Mouse (Mus musculus): Measurements from ENCODE around the gene Ndc80. TPM values are rescaled to one million over a fixed set of nuclear protein-coding genes. Genes with fewer than 3 reads are reported as not detected.

Gene Ndc80
- 0.27 and 0.36 TPM in 2 replicates for polyA plus RNA-seq (2012; rRNA removed)

DNA sequence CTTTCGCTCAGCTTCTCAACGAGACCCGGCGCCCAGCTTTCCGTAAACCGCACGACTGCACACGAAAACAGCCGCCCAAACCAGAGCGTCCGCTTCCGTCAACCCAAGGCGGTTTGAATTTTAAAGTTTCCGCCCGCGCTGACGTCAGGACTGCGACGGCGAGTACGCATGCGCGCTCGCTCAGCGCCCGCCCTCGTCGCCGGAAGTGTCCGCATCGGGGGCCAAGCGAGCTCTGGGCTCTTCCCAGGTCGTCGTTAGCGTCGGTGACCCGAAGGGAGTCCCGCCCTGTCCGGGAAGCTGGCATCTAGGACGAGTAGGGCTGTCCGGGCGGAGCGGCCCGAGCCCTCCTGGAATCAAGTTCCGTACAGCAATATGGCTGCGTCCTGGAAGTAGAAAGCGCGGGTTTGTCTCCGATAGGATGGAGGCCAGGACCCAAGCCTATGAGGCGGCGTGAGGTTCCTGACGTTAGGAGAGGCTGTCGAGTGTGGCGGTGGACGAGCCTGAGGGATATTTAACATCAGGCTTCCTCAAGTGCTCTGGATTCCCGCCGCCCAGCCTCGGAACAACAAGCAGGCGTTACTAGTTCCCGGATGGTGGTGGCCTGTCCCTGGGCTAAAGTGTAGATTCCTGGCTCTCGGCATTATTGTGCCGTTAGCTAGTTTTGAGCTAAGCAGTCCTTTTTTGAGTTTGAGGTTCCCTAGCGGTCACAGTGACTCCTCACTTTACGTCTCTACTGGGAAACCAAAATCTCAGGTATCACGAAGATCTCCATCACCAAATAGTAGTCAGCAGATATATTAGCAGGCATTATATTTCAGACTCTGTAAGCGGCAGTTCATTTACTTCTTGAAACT lies at the start of gene Ndc80:
Gene Ndc80, minus strand, starts transcription at position 147 of the 854 bp plus-strand sequence.

DNA sequence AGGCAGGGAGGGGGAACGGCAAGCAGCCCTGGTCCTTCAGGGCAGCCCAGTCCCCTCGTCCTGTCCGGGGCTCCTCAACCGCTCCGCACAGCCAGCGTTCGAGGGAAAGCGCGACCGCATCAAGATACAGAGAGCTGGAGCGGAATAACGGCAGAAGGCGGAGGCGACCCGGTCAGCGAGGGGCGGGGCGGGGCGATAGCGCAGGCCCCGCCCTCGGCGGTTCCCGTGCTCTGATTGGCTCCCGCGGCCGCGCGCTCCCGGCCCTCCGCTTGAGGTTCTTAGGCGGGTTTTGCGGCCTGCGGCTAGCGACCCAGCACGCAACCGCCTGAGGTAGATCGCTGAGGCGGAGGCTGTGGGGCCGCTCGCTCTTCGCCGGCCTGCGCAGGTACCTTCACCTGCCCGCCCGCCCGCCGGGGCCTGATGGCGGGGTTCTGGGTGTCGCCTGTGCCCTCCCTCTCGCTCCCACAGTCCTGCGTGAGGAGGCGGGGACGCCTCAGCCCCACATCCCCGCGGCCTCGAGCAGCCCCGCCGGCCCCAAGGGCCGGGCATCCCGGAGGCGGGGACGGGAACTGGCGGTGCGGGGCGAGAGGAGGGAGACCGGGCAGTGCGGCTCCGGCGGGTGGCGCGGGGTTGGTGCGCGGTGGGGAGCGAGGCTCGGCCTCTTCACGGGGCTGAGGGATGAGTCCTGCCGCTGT lies 25.2 kb upstream of the Ndc80 start, which contains the start of gene Spdya:
Gene Spdya, plus strand, starts transcription at position 305 of the 695 bp plus-strand sequence.

DNA sequence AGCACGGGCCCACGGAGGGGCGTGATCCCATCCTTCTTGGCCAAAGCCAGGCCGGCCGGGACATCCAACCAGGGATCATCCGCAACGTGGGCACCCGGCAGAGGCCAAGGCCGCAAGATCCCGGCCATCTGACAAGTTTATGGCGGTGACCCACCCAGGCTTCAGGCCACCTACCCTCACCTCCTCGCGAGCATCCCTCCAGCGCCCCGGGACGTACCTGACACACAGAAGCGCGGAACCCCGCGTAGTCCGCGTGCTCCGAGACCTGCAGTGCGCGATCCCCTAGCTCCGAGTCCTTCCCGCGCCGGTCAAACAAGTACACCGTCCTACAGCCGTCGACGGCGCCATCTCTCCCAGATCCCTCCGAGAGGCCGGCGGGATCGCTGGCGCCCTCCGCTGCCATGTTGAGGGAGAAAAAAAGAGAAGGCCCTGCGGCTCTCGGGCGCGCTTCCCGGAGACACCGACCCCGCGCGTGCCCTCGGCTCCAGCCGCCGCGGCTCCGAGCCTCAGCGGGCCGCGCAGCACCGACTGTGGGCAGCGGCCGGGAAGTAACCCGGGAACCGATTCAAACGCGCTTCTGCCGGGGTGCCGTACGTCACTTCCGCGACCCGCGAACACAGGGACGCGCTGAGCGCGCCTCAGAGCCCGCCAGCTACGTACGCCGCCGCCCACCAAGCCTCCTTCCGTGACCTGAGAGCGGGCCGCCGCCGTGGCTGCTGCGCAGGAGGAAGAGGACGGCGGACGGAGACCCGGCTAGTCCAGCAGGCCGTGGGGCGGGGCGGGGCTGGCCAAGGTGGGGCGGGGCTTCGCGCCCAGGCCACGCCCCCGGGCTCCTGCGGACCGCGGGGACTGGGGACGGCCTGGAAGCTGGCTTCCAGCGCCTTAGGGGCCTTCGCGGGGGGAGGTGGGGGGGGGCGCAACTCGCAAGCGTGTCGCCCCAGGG lies 51.6 kb downstream of the Ndc80 start, which contains the start of gene Smchd1:
Gene Smchd1, minus strand, starts transcription at position 582 of the 943 bp plus-strand sequence.

DNA sequence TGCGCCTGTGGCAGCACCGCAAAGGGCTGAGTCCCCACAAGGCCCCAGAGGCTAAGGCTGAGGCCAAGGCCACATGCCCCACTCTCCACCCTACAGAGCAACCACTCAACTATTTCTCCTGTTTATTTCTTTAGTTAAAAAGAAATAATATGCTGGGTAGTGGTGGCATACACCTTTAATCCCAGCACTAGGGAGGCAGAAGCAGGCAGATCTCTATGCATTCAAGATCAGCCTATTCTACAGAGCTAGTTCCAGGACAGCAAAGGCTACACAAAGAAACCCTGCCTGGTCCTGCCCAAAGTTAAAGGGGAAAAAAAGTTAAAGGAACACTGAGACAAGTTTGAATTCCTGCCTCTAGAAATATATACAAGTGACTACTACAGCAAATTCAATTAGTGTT lies 66.8 kb downstream of the Ndc80 start, which contains the start of gene Gm4707:
Gene Gm4707, minus strand, starts transcription at position 101 of the 400 bp plus-strand sequence.

Other genes with a start within 250 kb of the Ndc80 start
- gene Emilin2, start 214.9 kb downstream of the Ndc80 start, polyA plus RNA-seq (2012; rRNA removed) = 16.4 and 22.6 TPM in 2 replicates
- 0.51 and 0.54 TPM in 2 replicates for gene Gm4707, start 66.9 kb downstream of the Ndc80 start, polyA plus RNA-seq (2012; rRNA removed)
- 5.0 and 5.1 TPM in 2 replicates for gene Smchd1, start 51.5 kb downstream of the Ndc80 start, polyA plus RNA-seq (2012; rRNA removed)
- gene Spdya, start 25.2 kb upstream of the Ndc80 start, polyA plus RNA-seq (2012; rRNA removed) = 0.37 TPM in 1 of 2 replicates, not detected in the other
- gene Wdr43, start 89.0 kb upstream of the Ndc80 start, polyA plus RNA-seq (2012; rRNA removed) = 7.2 and 10.8 TPM in 2 replicates
- gene Togaram2, start 146.4 kb upstream of the Ndc80 start, polyA plus RNA-seq (2012; rRNA removed) = 9.7 and 11.8 TPM in 2 replicates
- gene Pcare, start 226.0 kb upstream of the Ndc80 start, polyA plus RNA-seq (2012; rRNA removed) = not detected in 2 replicates
- gene Clip4, start 241.6 kb upstream of the Ndc80 start, polyA plus RNA-seq (2012; rRNA removed) = 7.1 and 9.2 TPM in 2 replicates